Mouse (Mus musculus): ENCODE results near the gene Apoc1. TPM values are rescaled to one million over a fixed set of nuclear protein-coding genes. Genes with fewer than 3 reads are reported as not detected.

The Apoc1 gene
- polyA plus RNA-seq, 1 experiment from 2014 or later: 34.7 TPM

GRCm38 (mm10) chr7:19734178-19734666 lies 41.8 kb upstream of the Apoc1 start:
- H3K4me2 ChIP-seq (replicated peaks; ENCODE audit: low read depth): no peak overlapping the region
- H3K27me3 ChIP-seq (replicated peaks; ENCODE audit: control insufficient read depth, insufficient read depth, low read length): no peaks in the 10 kb centered on the region
- H3K4me3 ChIP-seq (ENCODE audit: low read depth, low read length): no peak overlapping the region
- H3K9me3 ChIP-seq (ENCODE audit: control insufficient read depth): no peaks in the 10 kb centered on the region
- peaks cover 80% of the 10 kb centered on the region for H3K36me3 ChIP-seq (ENCODE audit: control insufficient read depth, insufficient read depth)
- no peak for ATAC-seq
- no peaks in the 10 kb centered on the region for H3K4me1 ChIP-seq (replicated peaks; ENCODE audit: control insufficient read depth, insufficient read depth, low read length)
- H3K27ac ChIP-seq (ENCODE audit: low read depth, low read length): no peak overlapping the region
- no peak for TF ChIP-seq CTCF (IDR thresholded peaks at IDR 0.05; ENCODE audit: low read depth)
- no peak overlapping the region for H3K9ac ChIP-seq (ENCODE audit: low read depth, low read length)
- 85% methylated on average over 10 of the region's 10 CpGs for WGBS

DNA sequence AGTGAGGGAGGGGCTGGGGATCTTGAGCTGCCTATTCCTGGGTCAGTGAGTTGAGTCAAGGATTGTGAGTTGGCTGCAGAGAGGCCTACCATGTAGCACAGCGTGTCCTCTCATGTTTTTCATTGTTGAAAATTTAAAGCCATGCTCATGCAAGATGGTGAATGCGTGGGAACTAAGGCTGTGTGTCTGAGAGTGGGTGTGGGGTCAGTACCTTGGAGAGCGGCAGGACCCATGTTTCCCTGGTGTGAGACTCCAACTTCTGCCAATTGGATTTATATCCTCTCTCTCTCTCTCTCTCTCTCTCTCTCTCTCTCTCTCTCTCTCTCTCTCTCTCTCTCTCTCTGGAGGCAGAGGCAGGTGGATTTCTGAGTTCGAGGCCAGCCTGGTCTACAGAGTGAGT lies 34.1 kb upstream of the Apoc1 start:
- Histone ChIP-seq H3K36me3 (ENCODE audit: control insufficient read depth, insufficient read depth) (peaks cover 93% of the 10 kb centered on the region), H3K9me3 (ENCODE audit: control insufficient read depth) (no peaks in the 10 kb centered on the region), H3K4me2 (replicated peaks; ENCODE audit: low read depth) (no peak overlapping the region), H3K4me1 (replicated peaks; ENCODE audit: control insufficient read depth, insufficient read depth, low read length) (no peaks in the 10 kb centered on the region), H3K27ac (ENCODE audit: low read depth, low read length) (no peak overlapping the region), H3K27me3 (replicated peaks; ENCODE audit: control insufficient read depth, insufficient read depth, low read length) (no peaks in the 10 kb centered on the region), H3K9ac (ENCODE audit: low read depth, low read length) (no peak overlapping the region), H3K4me3 (ENCODE audit: low read depth, low read length) (no peak overlapping the region)
- TF ChIP-seq CTCF (IDR thresholded peaks at IDR 0.05; ENCODE audit: low read depth): no peak
- no peak for ATAC-seq
- WGBS: 84% methylated on average over 4 of the region's 4 CpGs

DNA sequence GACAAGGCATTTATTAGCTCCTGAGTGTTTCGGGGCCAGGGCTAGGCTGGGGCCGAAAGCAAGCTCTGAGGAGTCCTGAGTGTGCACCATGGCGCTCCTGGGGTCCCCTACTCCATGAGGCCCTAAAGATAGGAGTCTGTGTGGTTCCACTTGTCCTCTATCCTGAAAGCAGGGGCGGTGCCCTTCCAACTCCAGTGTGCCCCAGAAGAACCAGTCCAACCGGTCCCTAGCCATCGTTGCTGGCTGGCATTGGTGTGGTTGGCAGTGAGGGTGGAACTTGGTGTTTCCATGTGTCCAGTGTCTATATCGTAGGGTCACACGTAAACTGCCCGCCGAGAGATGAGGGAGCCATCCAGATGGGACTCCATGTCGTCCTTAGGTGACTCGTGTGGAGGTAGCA lies 31.7 kb upstream of the Apoc1 start:
- no peaks in the 10 kb centered on the region for H3K27me3 ChIP-seq (replicated peaks; ENCODE audit: control insufficient read depth, insufficient read depth, low read length)
- no peak overlapping the region for H3K4me2 ChIP-seq (replicated peaks; ENCODE audit: low read depth)
- no peaks in the 10 kb centered on the region for H3K9me3 ChIP-seq (ENCODE audit: control insufficient read depth)
- TF ChIP-seq CTCF (IDR thresholded peaks at IDR 0.05; ENCODE audit: low read depth): no peak
- H3K4me1 ChIP-seq (replicated peaks; ENCODE audit: control insufficient read depth, insufficient read depth, low read length): no peaks in the 10 kb centered on the region
- ATAC-seq: 0 out of 2 replicates have a peak, but pooled peaks have one; percentile 14
- no peak overlapping the region for H3K27ac ChIP-seq (ENCODE audit: low read depth, low read length)
- H3K4me3 ChIP-seq (ENCODE audit: low read depth, low read length): no peak overlapping the region
- H3K36me3 ChIP-seq (ENCODE audit: control insufficient read depth, insufficient read depth): peaks cover 88% of the 10 kb centered on the region
- whole genome bisulfite sequencing: 81% methylated on average over 12 of the region's 12 CpGs
- H3K9ac ChIP-seq (ENCODE audit: low read depth, low read length): no peak overlapping the region

- peak; percentile 44 for ATAC-seq
- H3K36me3 ChIP-seq (ENCODE audit: control insufficient read depth, insufficient read depth): peaks cover 81% of the 10 kb centered on the region
- 81% methylated on average over 6 of the region's 6 CpGs for WGBS
These were observed 30.3 kb upstream of the Apoc1 start for GRCm38 (mm10) chr7:19722754-19723195.

GRCm38 (mm10) chr7:19719200-19719599 lies 26.7 kb upstream of the Apoc1 start:
- H3K4me3 ChIP-seq (ENCODE audit: low read depth, low read length): no peak overlapping the region
- H3K27me3 ChIP-seq (replicated peaks; ENCODE audit: control insufficient read depth, insufficient read depth, low read length): no peaks in the 10 kb centered on the region
- H3K4me2 ChIP-seq (replicated peaks; ENCODE audit: low read depth): no peak overlapping the region
- no peak for TF ChIP-seq CTCF (IDR thresholded peaks at IDR 0.05; ENCODE audit: low read depth)
- no peak overlapping the region for H3K27ac ChIP-seq (ENCODE audit: low read depth, low read length)
- 90% methylated on average over 4 of the region's 4 CpGs for WGBS
- H3K9me3 ChIP-seq (ENCODE audit: control insufficient read depth): no peaks in the 10 kb centered on the region
- H3K36me3 ChIP-seq (ENCODE audit: control insufficient read depth, insufficient read depth): peaks cover 56% of the 10 kb centered on the region
- no peak overlapping the region for H3K9ac ChIP-seq (ENCODE audit: low read depth, low read length)
- H3K4me1 ChIP-seq (replicated peaks; ENCODE audit: control insufficient read depth, insufficient read depth, low read length): no peaks in the 10 kb centered on the region; the same call in 1 of the 2 replicates
- no peak for ATAC-seq

More at GRCm38 (mm10) chr7:19722754-19723195, 30.3 kb upstream of the Apoc1 start:
- H3K4me2 ChIP-seq (replicated peaks; ENCODE audit: low read depth): no peak overlapping the region
- TF ChIP-seq CTCF (IDR thresholded peaks at IDR 0.05; ENCODE audit: low read depth): 0 out of 2 replicates have a peak, but pooled peaks have one; percentile 28
- no peak overlapping the region for H3K27ac ChIP-seq (ENCODE audit: low read depth, low read length)
- H3K9ac ChIP-seq (ENCODE audit: low read depth, low read length): no peak overlapping the region
- H3K27me3 ChIP-seq (replicated peaks; ENCODE audit: control insufficient read depth, insufficient read depth, low read length): no peaks in the 10 kb centered on the region
- H3K4me3 ChIP-seq (ENCODE audit: low read depth, low read length): no peak overlapping the region
- no peaks in the 10 kb centered on the region for H3K4me1 ChIP-seq (replicated peaks; ENCODE audit: control insufficient read depth, insufficient read depth, low read length)
- H3K9me3 ChIP-seq (ENCODE audit: control insufficient read depth): no peaks in the 10 kb centered on the region

- no peaks in the 10 kb centered on the region; the same call in 1 of the 2 replicates for H3K4me1 ChIP-seq (replicated peaks; ENCODE audit: control insufficient read depth, insufficient read depth, low read length)
- H3K9ac ChIP-seq (ENCODE audit: low read depth, low read length): no peak overlapping the region
- TF ChIP-seq CTCF (IDR thresholded peaks at IDR 0.05; ENCODE audit: low read depth): no peak
- H3K4me3 ChIP-seq (ENCODE audit: low read depth, low read length): no peak overlapping the region
- no peaks in the 10 kb centered on the region for H3K9me3 ChIP-seq (ENCODE audit: control insufficient read depth)
- no peak overlapping the region for H3K27ac ChIP-seq (ENCODE audit: low read depth, low read length)
- ATAC-seq: no peak
- 94% methylated on average over 5 of the region's 5 CpGs for WGBS
- no peaks in the 10 kb centered on the region for H3K27me3 ChIP-seq (replicated peaks; ENCODE audit: control insufficient read depth, insufficient read depth, low read length)
- peaks cover 49% of the 10 kb centered on the region for H3K36me3 ChIP-seq (ENCODE audit: control insufficient read depth, insufficient read depth)
- no peak overlapping the region for H3K4me2 ChIP-seq (replicated peaks; ENCODE audit: low read depth)
These were observed 26.0 kb upstream of the Apoc1 start for GRCm38 (mm10) chr7:19718297-19718952.

Measured in intestine, postnatal 0 days (tissue).